Mouse (Mus musculus) lung, embryonic 15.5 days (tissue): ENCODE measurements around the gene Magt1. TPM values are rescaled to one million over a fixed set of nuclear protein-coding genes. Genes with fewer than 3 reads are reported as not detected.
A peak's percentile ranks its signal among the peaks of the same experiment; 100 is the strongest.
"Not testable (repeated sequence)": the region's sequence is repeated elsewhere in the genome, so short reads cannot be mapped to it uniquely, and the experiment has no call there.

Experiments used
- ATAC-seq: fragments of 200-750 bp; cut with Nextera tagmentation; 2 replicates; pipeline ENCODE4 v1.8.0; 2017; ENCODE audit warnings: moderate number of reproducible peaks, borderline replicate concordance; ENCODE audit not compliant: low FRiP score, low TSS enrichment; ENCODE audit errors: extremely low read depth
- H3K27ac ChIP-seq: fragments of 300-500 bp; sonication (generic); 2 replicates; pipeline ENCODE4 v1.5.1; 2015; ENCODE audit warnings: moderate library complexity, mild to moderate bottlenecking, inconsistent platforms
- H3K27me3 ChIP-seq: fragments of 300-500 bp; sonication (generic); 2 replicates; pipeline ENCODE4 v1.6.1; 2015; ENCODE audit warnings: inconsistent platforms
- H3K36me3 ChIP-seq: fragments of 300-500 bp; sonication (generic); 2 replicates; pipeline ENCODE4 v1.6.1; 2015; ENCODE audit warnings: inconsistent platforms
- H3K4me1 ChIP-seq: fragments of 300-500 bp; sonication (generic); 2 replicates; pipeline ENCODE4 v1.6.1; 2015; ENCODE audit warnings: inconsistent platforms
- H3K4me2 ChIP-seq: fragments of 300-500 bp; sonication (generic); 2 replicates; pipeline ENCODE4 v1.6.1; 2015; ENCODE audit warnings: inconsistent platforms, mild to moderate bottlenecking, moderate library complexity
- H3K4me3 ChIP-seq: fragments of 300-500 bp; sonication (generic); 2 replicates; pipeline ENCODE4 v1.5.1; 2015; ENCODE audit warnings: mild to moderate bottlenecking, inconsistent platforms
- H3K9ac ChIP-seq: fragments of 300-500 bp; sonication (generic); 2 replicates; pipeline ENCODE4 v1.6.1; 2015; ENCODE audit warnings: inconsistent platforms
- H3K9me3 ChIP-seq: fragments of 300-500 bp; sonication (generic); 2 replicates; pipeline ENCODE4 v1.6.1; 2016; ENCODE audit warnings: inconsistent platforms
- WGBS: fragments of 180-500 bp; shearing (Covaris S2); methylation state at CpG from one replicate; pipeline ENCODE4 v1.1.7; 2015; 5-methylcytosine and 5-hydroxymethylcytosine counted together
- polyA plus RNA-seq: library from polyadenylated mRNA; unstranded; fragments of >200 nt; fragmentation: Nextera tagmentation; extraction: Ambion mirVana; gene quantifications from 2 replicates; pipeline ENCODE4 v1.2.1, GENCODE M21; 2015

The Magt1 gene
- polyA plus RNA-seq, 1 experiment from 2014 or later = 68.4 TPM

- no peak overlapping the region for H3K27ac ChIP-seq
- no peak for ATAC-seq
- H3K9me3 ChIP-seq = no peaks in the 10 kb centered on the region
- H3K36me3 ChIP-seq = no peaks in the 10 kb centered on the region
- WGBS = 58% methylated on average over 2 of the region's 2 CpGs
- no peaks in the 10 kb centered on the region for H3K27me3 ChIP-seq
- H3K4me2 ChIP-seq = no peak overlapping the region
- H3K9ac ChIP-seq = no peak overlapping the region
- no peaks in the 10 kb centered on the region for H3K4me1 ChIP-seq
- H3K4me3 ChIP-seq = no peak overlapping the region
These were observed 74.0 kb downstream of the Magt1 start for GRCm38 (mm10) chrX:105937736-105938135.

- H3K36me3 ChIP-seq = no peaks in the 10 kb centered on the region
- H3K27me3 ChIP-seq = no peaks in the 10 kb centered on the region
- 44% methylated on average over 5 of the region's 5 CpGs for WGBS
- H3K27ac ChIP-seq = no peak overlapping the region
- H3K9me3 ChIP-seq = no peaks in the 10 kb centered on the region
- H3K9ac ChIP-seq = no peak overlapping the region
- no peak overlapping the region for H3K4me3 ChIP-seq
- H3K4me2 ChIP-seq = no peak overlapping the region
- ATAC-seq = peak; percentile 59; the same call in 1 of the 2 replicates
- no peaks in the 10 kb centered on the region for H3K4me1 ChIP-seq
These were observed 77.4 kb downstream of the Magt1 start for GRCm38 (mm10) chrX:105934341-105934740.

- no peaks in the 10 kb centered on the region for H3K9me3 ChIP-seq
- ATAC-seq = peak; percentile 37; the same call in 1 of the 2 replicates
- peaks cover 9% of the 10 kb centered on the region; the same call in 1 of the 2 replicates for H3K4me1 ChIP-seq
- no peaks in the 10 kb centered on the region for H3K36me3 ChIP-seq
- peak overlapping the region; percentile 90 for H3K27ac ChIP-seq
- H3K4me2 ChIP-seq = peak overlapping the region; percentile 33
- WGBS = 32% methylated on average over 8 of the region's 8 CpGs
- H3K9ac ChIP-seq = no peak overlapping the region
- no peaks in the 10 kb centered on the region for H3K27me3 ChIP-seq
- peak overlapping the region; percentile 68 for H3K4me3 ChIP-seq
These were observed 82.1 kb downstream of the Magt1 start for GRCm38 (mm10) chrX:105929478-105930038.

GRCm38 (mm10) chrX:105928861-105929477, 82.7 kb downstream of the Magt1 start, which contains the start of gene Atrx:
Gene Atrx (minus strand): TSS chrX:105929403.
- Histone ChIP-seq H3K9ac (peak within 1 kb of the TSS; percentile 82), H3K4me1 (peaks cover 9% of the 10 kb centered on the region; the same call in 1 of the 2 replicates), H3K36me3 (no peaks in the 10 kb centered on the region), H3K4me2 (peak within 1 kb of the TSS; percentile 53), H3K9me3 (no peaks in the 10 kb centered on the region), H3K4me3 (peak within 1 kb of the TSS; percentile 68), H3K27me3 (no peaks in the 10 kb centered on the region), H3K27ac (peak within 1 kb of the TSS; percentile 90)
- peak; percentile 88 for ATAC-seq
- 26% methylated on average over 42 of the region's 42 CpGs for WGBS

- ATAC-seq = peak; percentile 50; the same call in 1 of the 2 replicates
- peaks cover 9% of the 10 kb centered on the region; the same call in 1 of the 2 replicates for H3K4me1 ChIP-seq
- peak overlapping the region; percentile 82 for H3K9ac ChIP-seq
- H3K36me3 ChIP-seq = 0 out of 2 replicates have a peak, but pooled peaks cover 2% of the 10 kb centered on the region
- H3K4me2 ChIP-seq = peak overlapping the region; percentile 53
- peak overlapping the region; percentile 68 for H3K4me3 ChIP-seq
- no peaks in the 10 kb centered on the region for H3K27me3 ChIP-seq
- H3K27ac ChIP-seq = peak overlapping the region; percentile 90
- WGBS = 14% methylated on average over 42 of the region's 69 CpGs
- H3K9me3 ChIP-seq = no peaks in the 10 kb centered on the region
These were observed 83.5 kb downstream of the Magt1 start for GRCm38 (mm10) chrX:105927941-105928860.

GRCm38 (mm10) chrX:105926121-105926735, 85.5 kb downstream of the Magt1 start:
- peaks cover 9% of the 10 kb centered on the region; the same call in 1 of the 2 replicates for H3K4me1 ChIP-seq

GRCm38 (mm10) chrX:105924326-105925070, 87.2 kb downstream of the Magt1 start:
- 82% methylated on average over 5 of the region's 5 CpGs for WGBS
- ATAC-seq = no peak
- H3K27ac ChIP-seq = no peak overlapping the region
- H3K36me3 ChIP-seq = 0 out of 2 replicates have a peak, but pooled peaks cover 2% of the 10 kb centered on the region
- no peaks in the 10 kb centered on the region for H3K9me3 ChIP-seq
- no peak overlapping the region for H3K4me3 ChIP-seq
- no peak overlapping the region for H3K4me2 ChIP-seq
- no peaks in the 10 kb centered on the region for H3K27me3 ChIP-seq
- H3K4me1 ChIP-seq = peaks cover 9% of the 10 kb centered on the region; the same call in 1 of the 2 replicates
- no peak overlapping the region for H3K9ac ChIP-seq

More at GRCm38 (mm10) chrX:105926121-105926735, 85.5 kb downstream of the Magt1 start:
- peak overlapping the region; percentile 29; the same call in 1 of the 2 replicates for H3K27ac ChIP-seq
- no peak for ATAC-seq
- H3K27me3 ChIP-seq = no peaks in the 10 kb centered on the region
- 55% methylated on average over 12 of the region's 12 CpGs for WGBS
- H3K9me3 ChIP-seq = no peaks in the 10 kb centered on the region
- H3K9ac ChIP-seq = no peak overlapping the region
- no peak overlapping the region for H3K4me3 ChIP-seq
- H3K4me2 ChIP-seq = peak overlapping the region; percentile 53
- H3K36me3 ChIP-seq = 0 out of 2 replicates have a peak, but pooled peaks cover 2% of the 10 kb centered on the region

GRCm38 (mm10) chrX:105923896-105924295, 87.8 kb downstream of the Magt1 start:
- Histone ChIP-seq H3K27me3 (no peaks in the 10 kb centered on the region), H3K36me3 (0 out of 2 replicates have a peak, but pooled peaks cover 2% of the 10 kb centered on the region), H3K27ac (no peak overlapping the region), H3K9ac (no peak overlapping the region), H3K4me1 (peaks cover 9% of the 10 kb centered on the region; the same call in 1 of the 2 replicates), H3K4me2 (no peak overlapping the region), H3K9me3 (no peaks in the 10 kb centered on the region), H3K4me3 (no peak overlapping the region)
- ATAC-seq = no peak
- no CpG with 5 or more reads among the region's 1 CpGs for WGBS

- not testable (repeated sequence) for H3K4me2 ChIP-seq, H3K27ac ChIP-seq, H3K9ac ChIP-seq, H3K27me3 ChIP-seq, H3K4me3 ChIP-seq, H3K36me3 ChIP-seq, H3K4me1 ChIP-seq, H3K9me3 ChIP-seq, ATAC-seq
- WGBS = 84% methylated on average over 7 of the region's 7 CpGs
These were observed 88.7 kb downstream of the Magt1 start for GRCm38 (mm10) chrX:105922986-105923385.

- H3K9me3 ChIP-seq = no peaks in the 10 kb centered on the region
- no peak overlapping the region for H3K27ac ChIP-seq
- H3K27me3 ChIP-seq = no peaks in the 10 kb centered on the region
- WGBS = 82% methylated on average over 2 of the region's 2 CpGs
- H3K4me3 ChIP-seq = no peak overlapping the region
- 0 out of 2 replicates have a peak, but pooled peaks cover 5% of the 10 kb centered on the region for H3K4me1 ChIP-seq
- 0 out of 2 replicates have a peak, but pooled peaks cover 2% of the 10 kb centered on the region for H3K36me3 ChIP-seq
- no peak for ATAC-seq
- no peak overlapping the region for H3K4me2 ChIP-seq
- no peak overlapping the region for H3K9ac ChIP-seq
These were observed 90.3 kb downstream of the Magt1 start for GRCm38 (mm10) chrX:105921421-105921820.
